Mouse (Mus musculus) megakaryocyte progenitor cell, adult 5-6 weeks (primary cell): ENCODE results near the gene Ercc5. TPM values are rescaled to one million over a fixed set of nuclear protein-coding genes. Genes with fewer than 3 reads are reported as not detected.

Experiments used
- ATAC-seq: replicated peaks from 2 replicates; pipeline ENCODE4 v1.8.0; 2016; ENCODE audit warnings: mild to moderate bottlenecking, moderate TSS enrichment, inconsistent platforms; ENCODE audit not compliant: poor library complexity
- total RNA-seq, 2 experiments: library from RNA; stranded (forward) in 1 of 2; stranded (reverse) in 1 of 2; fragments of 157-497, 149-512 nt in 1 of 2; fragments of 200-1000 nt in 1 of 2; gene quantifications; 2 replicates each; pipeline versions ENCODE4 v1.2.3 to v1.2.4; 2015 to 2017

The Ercc5 gene
- 5.9 and 7.1 TPM in 2 replicates for total RNA-seq (2015)
- total RNA-seq (2017): 6.2 and 12.7 TPM in 2 replicates

- ATAC-seq: peak; percentile 95
These were observed at the start of gene Ercc5 for GRCm38 (mm10) chr1:44147563-44148381. Ercc5 (plus strand) TSS chr1:44147744.

- ATAC-seq: peak; percentile 68
These were observed 45.9 kb upstream of the Ercc5 start for GRCm38 (mm10) chr1:44101448-44102225.

DNA sequence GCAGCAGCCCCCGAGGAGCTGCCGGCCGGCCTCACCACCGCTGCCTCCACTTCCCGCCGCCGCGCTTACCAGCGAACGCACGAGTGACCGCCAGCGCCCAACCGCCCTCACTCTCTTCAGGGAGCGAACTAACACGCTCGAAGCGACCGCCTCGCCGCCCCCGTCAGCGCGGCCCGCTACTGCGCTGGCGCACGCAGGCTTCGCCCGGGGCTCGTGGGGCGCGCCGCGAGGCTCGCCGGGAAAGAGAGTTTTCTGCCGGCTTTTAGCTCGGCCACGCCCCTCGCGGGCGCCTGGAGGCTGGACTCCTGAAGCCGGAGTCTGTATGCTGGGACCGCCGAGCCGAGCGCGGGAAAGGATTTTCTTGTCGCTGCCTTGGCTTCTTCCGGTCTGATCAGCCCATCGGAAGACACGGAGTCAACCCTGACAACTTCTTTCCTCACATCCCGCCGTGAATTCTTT is 45.3 kb upstream of the Ercc5 start, which contains the start of gene Tex30:
Gene Tex30 (minus strand): TSS at position 183 of the 459 bp plus-strand sequence.
- peak; percentile 87 for ATAC-seq

DNA sequence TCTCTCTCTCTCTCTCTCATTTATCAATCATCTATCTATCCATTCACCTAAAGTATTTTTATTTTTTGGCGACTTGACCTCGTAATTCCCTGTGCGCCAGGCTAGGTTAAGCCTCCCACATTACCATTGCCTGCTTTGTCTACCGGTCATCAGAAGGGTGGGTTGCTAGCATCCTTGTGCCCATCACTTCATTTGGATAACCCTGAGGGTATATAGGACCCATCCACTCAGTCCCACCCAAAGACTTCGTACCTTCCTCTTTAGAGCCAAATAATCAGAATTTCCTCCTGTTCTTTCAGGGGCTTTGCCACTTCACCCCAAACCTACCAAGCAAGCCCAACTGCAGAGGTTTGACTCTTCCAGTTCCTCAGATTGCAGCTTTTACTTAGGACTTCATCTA is 44.6 kb upstream of the Ercc5 start:
- ATAC-seq: no peak

GRCm38 (mm10) chr1:44117571-44117970 is 30.0 kb upstream of the Ercc5 start:
- no peak for ATAC-seq

DNA sequence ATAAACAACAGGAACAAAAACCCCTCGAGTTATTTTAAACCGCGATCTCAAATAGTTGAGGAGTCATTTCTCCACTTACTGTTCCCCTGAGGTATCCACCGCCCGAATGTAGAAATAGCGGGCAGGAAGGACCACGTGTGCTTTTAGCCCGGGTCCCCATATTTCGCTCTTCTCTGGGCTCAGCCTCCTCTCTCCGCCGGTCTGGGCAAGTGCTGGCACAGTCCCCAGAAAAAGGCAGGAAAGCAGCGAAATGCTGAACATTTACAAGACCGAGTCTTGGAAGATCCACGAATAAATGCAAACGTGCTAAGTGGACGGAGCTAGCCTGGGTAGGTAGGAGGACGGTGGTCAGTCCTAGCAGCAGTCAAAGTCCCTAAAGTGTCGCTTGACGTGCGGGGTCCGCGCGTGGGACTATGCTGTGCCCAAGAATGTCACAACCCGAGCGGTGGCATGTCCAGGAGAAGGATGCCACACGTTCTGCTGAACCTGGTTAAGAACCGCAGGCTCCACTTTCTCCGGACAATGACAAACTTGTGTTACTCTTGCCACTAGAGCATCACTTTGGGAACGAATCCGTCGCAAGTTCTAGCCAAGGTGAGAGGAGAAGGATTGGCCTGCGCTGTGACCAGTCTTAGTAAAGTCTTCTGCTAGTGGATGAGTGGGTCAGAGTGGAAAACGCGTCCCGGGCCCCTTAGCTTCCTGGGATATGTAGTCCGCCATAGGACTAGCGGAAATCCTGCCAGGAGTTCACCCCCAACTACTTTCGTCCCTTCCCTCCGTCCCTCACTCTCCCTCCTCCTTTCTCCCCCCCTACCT is 29.1 kb upstream of the Ercc5 start, which contains the start of the genes Kdelc1 and Bivm:
Gene Kdelc1 (minus strand): TSS at position 570 of the 816 bp plus-strand sequence.
Gene Bivm (plus strand): TSS at position 719 of the 816 bp plus-strand sequence.
- peak; percentile 78 for ATAC-seq

DNA sequence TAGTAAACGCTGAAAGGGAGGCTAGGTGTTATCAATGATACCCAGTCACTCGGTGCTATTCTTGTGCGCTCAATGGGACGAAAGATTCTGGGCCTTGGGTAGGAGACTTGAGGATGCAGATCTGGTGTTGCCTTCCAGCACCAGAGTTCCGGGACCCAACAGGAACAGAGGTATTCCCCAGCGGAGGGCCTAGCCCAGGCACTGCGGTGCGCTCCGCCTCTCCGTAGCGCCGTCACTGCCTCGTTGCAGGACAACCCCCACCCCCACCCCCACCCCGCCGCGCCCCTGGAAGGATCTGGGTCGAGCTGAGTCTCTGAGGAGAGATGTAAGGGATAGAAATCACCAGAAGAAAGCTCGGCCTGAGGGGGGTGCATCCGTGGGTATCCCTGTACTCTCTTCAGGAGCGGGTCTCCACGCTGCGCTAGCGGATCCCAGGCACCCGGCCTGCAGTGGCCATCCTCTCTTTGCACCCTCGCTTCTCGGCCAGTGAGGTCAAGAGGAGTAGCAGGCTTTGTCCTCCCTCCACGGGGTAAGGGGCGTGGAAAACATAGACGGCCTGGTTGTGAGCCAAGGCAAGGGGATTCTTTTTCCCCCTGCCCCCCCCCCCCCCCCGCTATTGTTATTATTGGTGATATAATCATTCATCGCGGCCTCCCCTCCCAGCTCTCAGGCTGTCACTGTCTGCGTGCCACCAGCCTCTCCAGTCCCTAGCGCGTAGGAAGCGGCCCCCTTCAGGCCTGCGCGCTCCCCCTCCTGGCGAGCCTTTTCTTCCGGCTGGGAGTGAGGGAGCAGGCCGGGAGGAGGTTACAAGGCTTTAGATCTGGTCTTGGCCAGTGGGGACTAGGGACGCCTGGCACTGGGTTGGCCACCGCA is 28.1 kb upstream of the Ercc5 start:
- peak; percentile 63 for ATAC-seq

DNA sequence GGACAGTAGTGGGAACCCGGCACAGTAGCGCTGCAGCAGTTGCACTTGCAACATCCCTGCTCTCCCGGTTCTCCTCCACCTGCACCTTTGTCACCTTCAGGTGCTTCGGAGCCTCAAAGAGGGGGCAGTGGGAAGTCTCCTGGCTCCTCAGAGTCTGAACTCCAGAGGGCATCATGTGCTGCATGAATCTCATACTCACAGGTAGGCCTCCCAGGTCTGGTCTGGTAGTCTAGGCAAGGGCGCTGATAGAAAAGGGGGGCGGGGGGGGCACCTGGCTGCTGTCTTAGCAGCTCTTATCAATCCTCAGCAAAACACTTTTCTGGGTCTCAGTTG is 27.5 kb upstream of the Ercc5 start:
- no peak for ATAC-seq

DNA sequence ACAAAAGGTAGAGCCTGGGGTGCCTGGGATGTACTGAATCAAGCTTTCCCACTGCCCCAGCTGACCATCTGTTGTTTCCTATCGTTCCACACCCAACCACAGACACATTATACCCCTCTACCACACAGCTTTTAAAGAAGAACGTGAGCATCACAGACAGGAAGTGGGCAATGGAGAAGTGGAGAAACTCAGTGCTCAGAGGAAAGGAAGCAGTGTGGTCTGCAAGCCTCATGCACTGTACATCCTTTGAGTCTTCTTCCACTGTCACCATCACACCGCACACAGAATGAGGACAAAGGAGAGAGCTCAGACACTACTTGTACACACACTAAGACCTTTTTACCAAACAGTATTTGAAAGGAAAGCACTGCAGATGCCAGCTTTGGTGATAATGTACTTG is 25.3 kb upstream of the Ercc5 start:
- ATAC-seq: peak; percentile 37

DNA sequence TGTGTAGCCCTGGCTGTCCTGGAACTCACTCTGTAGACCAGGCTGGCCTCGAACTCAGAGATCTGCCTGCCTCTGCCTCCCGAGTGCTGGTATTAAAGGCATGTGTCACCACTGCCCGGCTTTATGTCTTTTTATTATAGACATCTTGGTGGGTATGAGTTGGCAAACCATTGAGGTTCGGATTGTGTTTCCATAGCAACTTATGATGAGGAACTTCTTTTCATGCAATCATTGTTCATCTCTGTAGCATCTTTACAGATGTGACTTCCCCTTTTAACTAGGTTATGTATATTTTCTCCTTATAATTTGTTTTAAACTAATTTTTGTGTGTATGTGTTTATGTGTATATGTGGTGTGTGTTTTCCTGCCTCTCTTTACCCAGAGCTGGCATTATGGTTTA is 22.0 kb upstream of the Ercc5 start:
- peak; percentile 44 for ATAC-seq

DNA sequence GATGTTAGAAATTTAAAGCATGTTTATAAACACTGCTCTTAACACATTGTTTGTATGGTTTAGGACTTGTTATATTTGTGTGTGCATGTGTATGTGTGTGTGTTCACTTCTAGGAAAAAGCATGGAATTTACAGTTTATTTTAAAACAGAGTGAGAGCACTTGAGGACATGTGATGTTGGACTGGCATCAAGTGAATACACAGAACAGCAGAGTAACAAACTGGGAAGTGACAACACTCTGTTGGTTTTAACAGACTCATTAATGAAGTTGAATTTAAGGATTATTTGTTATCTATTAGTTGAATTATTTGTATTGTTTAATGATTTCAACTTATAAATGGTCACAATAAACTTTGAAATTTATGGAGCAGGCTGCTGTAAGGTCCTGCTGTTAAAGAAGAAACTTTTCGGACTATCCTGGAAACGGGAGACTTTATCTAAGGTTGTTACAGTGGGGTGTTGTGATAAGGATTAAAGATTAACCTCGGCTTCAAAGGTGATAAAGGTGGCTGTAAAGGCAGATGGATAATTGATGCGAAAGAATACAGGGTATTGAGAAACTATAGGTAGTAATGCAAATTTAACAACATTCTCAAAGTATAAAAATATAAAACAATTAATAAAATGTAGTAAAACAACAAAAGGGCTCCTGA is 17.5 kb upstream of the Ercc5 start:
- ATAC-seq: no peak

- ATAC-seq: no peak
These were observed 7.3 kb upstream of the Ercc5 start for GRCm38 (mm10) chr1:44140232-44140631.

DNA sequence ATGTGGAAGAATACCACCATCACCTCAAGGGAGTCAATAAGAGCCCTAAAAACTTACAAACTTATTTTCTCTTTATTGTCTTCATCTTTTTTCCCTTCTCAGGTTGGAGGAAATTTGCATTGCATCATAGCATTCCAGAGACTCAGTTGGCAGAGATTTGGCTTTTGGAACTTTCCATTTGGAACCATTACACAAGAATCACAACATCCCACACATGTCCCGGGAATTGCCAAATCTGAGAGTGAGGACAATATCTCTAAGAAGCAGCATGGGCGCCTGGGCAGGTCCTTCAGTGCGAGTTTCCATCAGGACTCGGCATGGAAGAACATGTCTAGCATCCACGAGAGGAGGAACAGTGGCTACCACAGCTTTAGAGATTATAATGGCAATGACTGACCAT is 4.8 kb upstream of the Ercc5 start:
- ATAC-seq: no peak

GRCm38 (mm10) chr1:44148706-44149105 is 1.2 kb downstream of the Ercc5 start:
- no peak for ATAC-seq

DNA sequence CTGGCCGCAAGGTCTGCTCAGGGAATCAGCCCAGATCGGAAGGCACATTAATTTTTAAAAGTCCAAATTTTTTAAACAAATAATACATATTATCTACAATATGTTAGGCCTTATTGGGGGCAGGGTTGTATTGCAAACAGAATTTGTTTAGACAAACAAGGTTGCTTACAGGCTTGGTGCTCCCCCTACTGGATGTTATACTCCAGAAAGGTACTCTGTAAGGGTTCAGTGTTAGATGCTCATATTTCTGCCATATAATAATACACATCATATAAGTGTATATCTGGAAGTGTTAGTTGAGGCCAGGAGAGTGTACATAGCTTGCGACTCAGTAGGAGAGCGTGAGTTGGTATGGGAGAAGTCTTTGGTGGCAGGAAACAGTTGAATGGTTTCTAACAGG is 7.7 kb downstream of the Ercc5 start:
- peak; percentile 85 for ATAC-seq

DNA sequence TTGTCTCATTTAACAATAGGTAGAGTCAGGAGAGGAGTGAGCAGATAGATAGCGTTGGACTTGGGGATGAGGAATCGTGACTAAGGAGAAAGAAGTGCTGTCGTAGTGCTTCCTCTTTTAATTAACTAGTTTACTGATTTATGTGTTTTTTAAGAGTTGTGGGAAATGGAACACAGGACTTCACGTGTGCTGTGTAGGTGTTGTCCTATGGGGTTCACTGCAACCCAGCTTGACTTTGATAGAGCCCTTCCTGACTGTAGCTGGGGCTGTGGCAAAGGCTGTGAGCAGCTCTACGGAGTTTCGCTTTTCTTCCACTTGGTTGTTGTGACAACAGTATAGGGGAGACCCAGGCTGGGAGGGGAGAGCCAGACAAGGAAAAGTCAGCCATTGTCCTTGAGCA is 10.8 kb downstream of the Ercc5 start:
- ATAC-seq: peak; percentile 43

DNA sequence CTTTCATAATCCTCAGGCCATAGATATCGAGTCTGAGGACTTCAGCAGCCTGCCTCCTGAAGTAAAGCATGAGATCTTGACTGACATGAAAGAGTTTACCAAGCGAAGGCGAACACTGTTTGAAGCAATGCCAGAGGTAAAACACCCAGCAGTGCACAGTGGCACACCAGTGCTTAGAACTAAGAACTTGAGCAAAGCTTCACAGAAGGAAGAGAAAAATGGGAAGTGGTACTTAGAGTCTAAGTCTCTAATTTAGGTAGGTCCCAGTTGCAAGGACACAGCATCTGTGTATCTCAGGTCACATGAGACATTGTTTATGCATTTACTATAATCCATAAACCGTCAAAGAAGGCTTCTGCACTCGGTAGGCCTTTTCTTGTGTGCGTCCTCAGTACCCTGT is 14.3 kb downstream of the Ercc5 start:
- ATAC-seq: no peak

GRCm38 (mm10) chr1:44162389-44162788 is 14.8 kb downstream of the Ercc5 start:
- peak; percentile 57 for ATAC-seq

DNA sequence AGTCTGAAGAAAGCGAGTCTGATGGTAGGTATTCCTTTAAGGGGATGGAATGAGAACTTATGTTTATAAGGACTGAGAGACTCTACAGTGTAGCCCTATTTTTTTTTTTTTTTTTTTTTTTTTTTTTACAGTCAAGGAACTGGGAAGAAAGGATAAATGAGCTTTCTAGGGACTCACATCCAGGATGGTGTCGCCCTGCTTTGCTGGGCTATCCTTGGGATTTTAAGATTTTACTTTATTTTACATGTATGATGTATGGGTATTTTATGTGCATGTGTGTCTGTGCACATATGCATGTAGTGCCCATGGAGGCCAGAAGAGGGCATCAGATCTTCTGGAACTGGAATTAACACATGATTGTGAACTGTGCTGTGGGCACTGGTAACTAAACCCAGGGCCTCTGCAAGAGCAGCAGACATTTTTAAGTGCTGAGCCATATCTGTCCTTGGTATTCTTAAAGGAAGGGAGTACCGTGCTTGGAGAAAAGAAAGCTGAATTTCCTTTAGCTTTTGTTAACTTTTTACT is 20.4 kb downstream of the Ercc5 start:
- 0 out of 2 replicates have a peak, but pooled peaks have one; percentile 11 for ATAC-seq
